Mouse (Mus musculus): ENCODE results near the gene Gm20532.

GRCm38 (mm10) chr2:26579714-26580113 lies 6.7 kb upstream of the Gm20532 start, which contains the start of gene Egfl7:
- TF ChIP-seq GATA1 (IDR thresholded peaks at IDR 0.05; ENCODE audit: borderline replicate concordance, low read length) (no peak), FLI1 (IDR thresholded peaks at IDR 0.05; ENCODE audit: low read length) (no peak)

All from megakaryocyte, embryonic 14.5 days (primary cell).